Mouse (Mus musculus): Measurements from ENCODE around the gene Evc2.

Evc2 gene

GRCm38 (mm10) chr5:37472025-37472608, 133.8 kb downstream of the Evc2 start:
- no peak for DNase-seq (ENCODE audit: low read depth, low spot score)
